Mouse (Mus musculus) heart, postnatal 10 days (tissue): ENCODE data around the gene Olfr665. TPM values are rescaled to one million over a fixed set of nuclear protein-coding genes. Genes with fewer than 3 reads are reported as not detected.
"Not testable (repeated sequence)": the region's sequence is repeated elsewhere in the genome, so short reads cannot be mapped to it uniquely, and the experiment has no call there.

Experiments
- DNase-seq, 2 experiments: peaks; one replicate each; pipeline ENCODE4 v3.0.0; 2021
- intact Hi-C: fragments of 180-260 bp; cut with DNase I; formaldehyde crosslinking; loops from one replicate; pipeline ENCODE4 v1.15.1; 2025
- total RNA-seq, 2 experiments: library from RNA; stranded (reverse); gene quantifications; 2 replicates each; pipeline ENCODE4 v1.2.3; 2021

Gene Olfr665
- not detected for total RNA-seq

- intact Hi-C loops, result no loop called here
Measured at GRCm38 (mm10) chr7:104877731-104878130, at the start of gene Olfr665. Gene Olfr665 (plus strand): TSS chr7:104878031.

GRCm38 (mm10) chr7:104842503-104842902, 35.3 kb upstream of the Olfr665 start, which contains the start of gene Usp17lb:
Gene Usp17lb (minus strand): TSS chr7:104842603.
- intact Hi-C loops, result no loop called here
- DNase-seq, result no peak

More at GRCm38 (mm10) chr7:104877731-104878130, at the start of gene Olfr665:
- no peak for DNase-seq

GRCm38 (mm10) chr7:104843731-104844287, 34.0 kb upstream of the Olfr665 start:
- no peak for DNase-seq
- intact Hi-C loops, result no loop called here

- intact Hi-C loops, DNase-seq: not testable (repeated sequence)
Measured at GRCm38 (mm10) chr7:104851546-104851945, 26.3 kb upstream of the Olfr665 start.

GRCm38 (mm10) chr7:104855248-104855750, 22.5 kb upstream of the Olfr665 start:
- intact Hi-C loops, result no loop called here
- DNase-seq, result no peak

- DNase-seq, intact Hi-C loops: not testable (repeated sequence)
Measured at GRCm38 (mm10) chr7:104856709-104857108, 21.1 kb upstream of the Olfr665 start, which contains the start of gene Usp17la. Gene Usp17la (plus strand): TSS chr7:104857009.

GRCm38 (mm10) chr7:104857683-104858082, 20.1 kb upstream of the Olfr665 start:
- intact Hi-C loops, result no loop called here

GRCm38 (mm10) chr7:104861381-104861780, 16.4 kb upstream of the Olfr665 start:
- intact Hi-C loops, result no loop called here
- no peak for DNase-seq

More at GRCm38 (mm10) chr7:104857683-104858082, 20.1 kb upstream of the Olfr665 start:
- DNase-seq, result no peak

GRCm38 (mm10) chr7:104895852-104896251, 18.0 kb downstream of the Olfr665 start, which contains the start of gene Olfr666:
Gene Olfr666 (minus strand): TSS chr7:104895952.
- no peak for DNase-seq
- intact Hi-C loops, result no loop called here

GRCm38 (mm10) chr7:104921382-104921781, 43.6 kb downstream of the Olfr665 start, which contains the start of gene Olfr667:
Gene Olfr667 (minus strand): TSS chr7:104921482.
- intact Hi-C loops, result no loop called here
- DNase-seq, result no peak

- DNase-seq, result no peak
- intact Hi-C loops, result no loop called here
Measured at GRCm38 (mm10) chr7:104927957-104928356, 50.1 kb downstream of the Olfr665 start, which contains the start of gene Olfr668. Gene Olfr668 (minus strand): TSS chr7:104928057.

Other genes with a start within 250 kb of the Olfr665 start
- gene Olfr658, start 230.7 kb upstream of the Olfr665 start, total RNA-seq, result not detected
- gene Olfr659, start 211.3 kb upstream of the Olfr665 start, total RNA-seq, result not detected
- gene Olfr661, start 191.5 kb upstream of the Olfr665 start, total RNA-seq, result not detected
- gene Usp17le, start 100.6 kb upstream of the Olfr665 start, total RNA-seq, result not detected
- not detected for gene Usp17lb, start 35.4 kb upstream of the Olfr665 start, total RNA-seq
- gene Usp17la, start 21.0 kb upstream of the Olfr665 start, total RNA-seq, result not detected
- gene Olfr666, start 17.9 kb downstream of the Olfr665 start, total RNA-seq, result not detected
- gene Olfr667, start 43.5 kb downstream of the Olfr665 start, total RNA-seq, result not detected
- not detected for gene Olfr668, start 50.0 kb downstream of the Olfr665 start, total RNA-seq
- not detected for gene Olfr669, start 56.2 kb downstream of the Olfr665 start, total RNA-seq
- gene Olfr670, start 84.6 kb downstream of the Olfr665 start, total RNA-seq, result not detected
- gene Olfr671, start 101.1 kb downstream of the Olfr665 start, total RNA-seq, result not detected
- not detected for gene Olfr672, start 124.0 kb downstream of the Olfr665 start, total RNA-seq
- gene Olfr675, start 150.4 kb downstream of the Olfr665 start, total RNA-seq, result not detected
- not detected for gene Olfr676, start 154.7 kb downstream of the Olfr665 start, total RNA-seq
- gene Olfr677, start 173.3 kb downstream of the Olfr665 start, total RNA-seq, result not detected
- not detected for gene Olfr678, start 186.4 kb downstream of the Olfr665 start, total RNA-seq
- not detected for gene Olfr679, start 203.2 kb downstream of the Olfr665 start, total RNA-seq
- gene Olfr680-ps1, start 214.8 kb downstream of the Olfr665 start, total RNA-seq, result not detected
- not detected for gene Olfr681, start 238.8 kb downstream of the Olfr665 start, total RNA-seq